Mouse (Mus musculus) liver, embryonic 15.5 days (tissue): ENCODE data around the gene Grb2. TPM values are rescaled to one million over a fixed set of nuclear protein-coding genes. Genes with fewer than 3 reads are reported as not detected.

Experiments
- ATAC-seq: fragments of 200-750 bp; cut with Nextera tagmentation; 2 replicates; pipeline ENCODE4 v1.8.0; 2017; ENCODE audit warnings: moderate number of reproducible peaks, mild to moderate bottlenecking, moderate library complexity; ENCODE audit not compliant: insufficient read depth
- H3K27ac ChIP-seq: fragments of 300-500 bp; sonication (generic); replicated peaks from 2 replicates; pipeline ENCODE4 v1.5.1; 2015; ENCODE audit warnings: mild to moderate bottlenecking, inconsistent platforms
- H3K27me3 ChIP-seq: fragments of 300-500 bp; sonication (generic); 2 replicates; pipeline ENCODE4 v1.6.1; 2015; ENCODE audit warnings: mild to moderate bottlenecking, inconsistent platforms
- H3K36me3 ChIP-seq: fragments of 300-500 bp; sonication (generic); replicated peaks from 2 replicates; pipeline ENCODE4 v1.6.1; 2015; ENCODE audit warnings: moderate library complexity, mild to moderate bottlenecking, inconsistent platforms
- H3K4me1 ChIP-seq: fragments of 300-500 bp; sonication (generic); replicated peaks from 2 replicates; pipeline ENCODE4 v1.6.1; 2015; ENCODE audit warnings: inconsistent platforms
- H3K4me2 ChIP-seq: fragments of 300-500 bp; sonication (generic); 2 replicates; pipeline ENCODE4 v1.6.1; 2015; ENCODE audit warnings: moderate library complexity, mild to moderate bottlenecking, inconsistent platforms
- H3K4me3 ChIP-seq: fragments of 300-500 bp; sonication (generic); replicated peaks from 2 replicates; pipeline ENCODE4 v1.5.1; 2015; ENCODE audit warnings: mild to moderate bottlenecking, inconsistent platforms
- H3K9ac ChIP-seq: fragments of 300-500 bp; sonication (generic); 2 replicates; pipeline ENCODE4 v1.6.1; 2015; ENCODE audit warnings: moderate library complexity, mild to moderate bottlenecking, inconsistent platforms
- H3K9me3 ChIP-seq: fragments of 300-500 bp; sonication (generic); replicated peaks from 2 replicates; pipeline ENCODE4 v1.6.1; 2016; ENCODE audit warnings: inconsistent platforms
- WGBS: fragments of 180-500 bp; shearing (Covaris S2); methylation state at CpG from one replicate; pipeline ENCODE4 v1.1.7; 2015; ENCODE audit warnings: mixed read lengths; ENCODE audit not compliant: insufficient replicate concordance; 5-methylcytosine and 5-hydroxymethylcytosine counted together
- polyA plus RNA-seq: library from polyadenylated mRNA; unstranded; fragments of >200 nt; fragmentation: Nextera tagmentation; extraction: Ambion mirVana; gene quantifications from 2 replicates; pipeline ENCODE4 v1.2.1, GENCODE M21; 2015

Grb2 gene
- polyA plus RNA-seq, 1 experiment from 2014 or later = 55.8 TPM

DNA sequence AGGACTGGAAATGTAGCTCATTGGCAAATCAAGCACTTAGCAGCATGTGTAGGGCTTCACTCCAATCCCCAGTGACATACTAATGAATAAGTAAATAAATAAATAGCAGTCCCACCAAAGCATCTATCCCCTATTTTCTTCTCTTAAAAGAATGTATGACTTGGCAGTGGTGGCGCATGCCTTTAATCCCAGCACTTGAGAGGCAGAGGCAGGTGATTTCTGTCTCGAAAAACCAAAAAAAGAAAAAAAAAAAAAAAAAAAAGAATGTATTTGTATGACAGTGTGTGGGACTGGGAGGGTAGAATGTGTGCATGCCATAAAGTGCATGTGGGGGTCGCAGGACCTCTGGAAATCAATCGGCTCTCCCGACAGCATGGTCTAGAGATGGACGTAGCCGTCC is 22.4 kb downstream of the Grb2 start:
- Histone ChIP-seq H3K36me3 (peaks cover 43% of the 10 kb centered on the region), H3K27ac (no peak overlapping the region), H3K9me3 (no peaks in the 10 kb centered on the region), H3K9ac (no peak overlapping the region), H3K4me3 (no peak overlapping the region), H3K4me1 (peaks cover 43% of the 10 kb centered on the region), H3K27me3 (no peaks in the 10 kb centered on the region), H3K4me2 (no peak overlapping the region)
- 67% methylated on average over 7 of the region's 7 CpGs for WGBS
- no peak for ATAC-seq

DNA sequence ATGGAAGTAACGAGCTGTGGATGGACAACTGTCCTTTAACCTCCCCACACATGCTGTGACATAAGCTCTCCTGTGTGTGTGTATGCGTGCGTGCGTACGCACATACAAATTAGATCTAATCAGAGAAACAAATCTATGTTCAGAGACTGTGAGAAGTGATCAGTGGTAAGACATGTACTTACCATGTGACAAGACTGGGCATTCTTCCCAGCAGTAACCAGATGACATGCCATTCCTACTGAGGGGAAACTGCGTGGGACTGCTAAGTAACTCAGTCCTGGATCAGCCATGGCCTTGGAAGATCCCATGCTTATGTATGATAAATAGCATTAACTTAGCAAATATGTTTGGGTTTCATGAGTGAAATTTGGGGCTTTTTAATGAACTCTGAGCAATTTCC is 23.5 kb downstream of the Grb2 start:
- ATAC-seq = no peak
- peaks cover 47% of the 10 kb centered on the region for H3K36me3 ChIP-seq

GRCm38 (mm10) chr11:115683326-115683725 is 25.1 kb downstream of the Grb2 start:
- peaks cover 46% of the 10 kb centered on the region for H3K36me3 ChIP-seq
- H3K9ac ChIP-seq = no peak overlapping the region
- no peaks in the 10 kb centered on the region for H3K9me3 ChIP-seq
- no peak for ATAC-seq
- H3K4me3 ChIP-seq = no peak overlapping the region
- peaks cover 37% of the 10 kb centered on the region for H3K4me1 ChIP-seq
- H3K27me3 ChIP-seq = no peaks in the 10 kb centered on the region
- H3K4me2 ChIP-seq = no peak overlapping the region
- no peak overlapping the region for H3K27ac ChIP-seq
- 91% methylated on average over 5 of the region's 5 CpGs for WGBS

More for the DNA sequence above, 23.5 kb downstream of the Grb2 start:
- no peaks in the 10 kb centered on the region for H3K9me3 ChIP-seq
- no peak overlapping the region for H3K4me2 ChIP-seq
- H3K4me3 ChIP-seq = no peak overlapping the region
- no peak overlapping the region for H3K9ac ChIP-seq
- H3K27me3 ChIP-seq = no peaks in the 10 kb centered on the region
- H3K4me1 ChIP-seq = peaks cover 37% of the 10 kb centered on the region
- 92% methylated on average over 6 of the region's 6 CpGs for WGBS
- no peak overlapping the region for H3K27ac ChIP-seq

GRCm38 (mm10) chr11:115682411-115682810 is 26.0 kb downstream of the Grb2 start:
- H3K4me3 ChIP-seq = no peak overlapping the region
- no peaks in the 10 kb centered on the region for H3K27me3 ChIP-seq
- no peak overlapping the region for H3K4me2 ChIP-seq
- H3K9me3 ChIP-seq = no peaks in the 10 kb centered on the region
- peaks cover 43% of the 10 kb centered on the region for H3K36me3 ChIP-seq
- no peak overlapping the region for H3K27ac ChIP-seq
- H3K9ac ChIP-seq = no peak overlapping the region
- H3K4me1 ChIP-seq = peaks cover 37% of the 10 kb centered on the region
- no peak for ATAC-seq
- WGBS = 71% methylated on average over 3 of the region's 3 CpGs

DNA sequence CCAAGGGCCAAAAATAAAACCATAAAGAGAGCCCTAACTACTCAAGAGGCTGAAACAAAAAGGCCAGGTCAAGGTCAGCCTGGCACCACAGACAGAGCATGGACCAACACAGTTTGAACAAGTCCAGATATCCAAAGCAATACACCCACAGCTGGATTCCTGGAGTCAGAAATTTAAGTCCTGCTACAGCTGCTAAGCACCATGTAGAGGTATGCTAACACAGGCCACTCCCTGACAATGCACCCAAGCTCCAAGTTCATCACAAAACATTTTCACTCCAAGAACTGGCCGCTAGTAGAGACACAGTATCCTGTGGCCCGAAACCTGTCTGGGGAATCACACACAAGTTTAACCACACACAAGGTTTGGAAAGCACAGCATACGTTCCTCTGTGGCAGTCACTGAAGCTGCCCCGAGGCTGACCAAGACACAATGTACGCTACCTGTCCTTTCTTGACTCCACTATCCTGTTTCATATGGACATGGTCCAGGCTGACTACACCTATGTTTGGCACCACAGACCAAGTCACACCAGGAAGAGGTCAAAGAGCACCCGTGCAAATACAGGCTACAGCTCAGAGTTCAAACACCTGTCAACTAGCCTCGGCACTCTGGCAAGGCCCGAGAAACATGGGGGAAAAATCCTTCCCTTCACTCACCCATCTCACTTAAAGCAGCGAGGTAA is 28.7 kb downstream of the Grb2 start:
- no peaks in the 10 kb centered on the region for H3K9me3 ChIP-seq
- no peak overlapping the region for H3K4me3 ChIP-seq
- 73% methylated on average over 9 of the region's 9 CpGs for WGBS
- H3K9ac ChIP-seq = no peak overlapping the region
- H3K36me3 ChIP-seq = peaks cover 43% of the 10 kb centered on the region
- no peaks in the 10 kb centered on the region for H3K27me3 ChIP-seq
- peak; percentile 57 for ATAC-seq
- H3K4me1 ChIP-seq = peaks cover 34% of the 10 kb centered on the region
- no peak overlapping the region for H3K4me2 ChIP-seq
- peak overlapping the region; percentile 43; the same call in 1 of the 2 replicates for H3K27ac ChIP-seq

DNA sequence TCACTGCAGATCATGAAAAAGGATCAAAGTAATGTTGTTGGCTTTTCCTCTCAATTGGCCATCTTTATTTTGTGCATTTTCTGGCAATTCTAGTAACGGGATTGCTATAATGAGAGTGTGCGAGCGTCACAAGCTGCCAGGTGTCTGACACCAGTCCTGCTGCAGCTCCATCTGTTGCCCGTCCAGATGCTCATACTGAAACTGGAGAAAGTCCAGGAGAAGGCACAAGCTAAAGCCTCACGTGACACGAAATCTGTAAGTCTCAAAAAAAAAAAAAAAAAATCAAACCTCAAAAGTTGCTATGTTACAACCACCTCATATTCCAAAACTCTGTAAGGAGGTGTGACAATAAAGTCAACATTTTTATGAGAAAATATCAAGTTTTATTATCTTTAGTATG is 29.5 kb downstream of the Grb2 start:
- Histone ChIP-seq H3K27me3 (no peaks in the 10 kb centered on the region), H3K4me2 (no peak overlapping the region), H3K36me3 (peaks cover 42% of the 10 kb centered on the region), H3K4me3 (no peak overlapping the region), H3K27ac (no peak overlapping the region), H3K9ac (no peak overlapping the region), H3K4me1 (peaks cover 40% of the 10 kb centered on the region), H3K9me3 (no peaks in the 10 kb centered on the region)
- no peak for ATAC-seq
- WGBS = 82% methylated on average over 6 of the region's 6 CpGs

DNA sequence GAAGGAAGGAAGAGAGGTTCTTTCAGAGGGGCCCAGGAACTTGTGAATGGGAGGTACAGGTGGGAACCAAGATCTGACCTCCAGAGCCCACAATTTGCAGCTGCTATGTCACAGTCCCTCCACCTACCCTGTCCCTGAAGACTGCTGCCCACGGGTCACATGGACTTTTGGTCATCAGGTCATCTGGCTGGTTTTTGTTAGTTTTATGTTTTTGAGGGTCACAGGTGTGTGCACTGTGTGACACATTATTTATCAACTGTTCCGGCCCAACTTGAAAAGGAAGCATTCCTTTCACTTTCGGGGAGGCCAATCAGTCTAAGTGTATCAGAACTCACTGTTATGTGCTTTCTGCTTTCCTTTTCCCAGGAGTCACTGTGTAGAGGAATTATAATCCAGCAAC is 30.9 kb downstream of the Grb2 start:
- 68% methylated on average over 3 of the region's 3 CpGs for WGBS
- H3K4me3 ChIP-seq = no peak overlapping the region
- peaks cover 29% of the 10 kb centered on the region for H3K36me3 ChIP-seq
- peaks cover 51% of the 10 kb centered on the region for H3K4me1 ChIP-seq
- H3K27me3 ChIP-seq = no peaks in the 10 kb centered on the region
- H3K4me2 ChIP-seq = no peak overlapping the region
- no peaks in the 10 kb centered on the region for H3K9me3 ChIP-seq
- ATAC-seq = no peak
- no peak overlapping the region for H3K9ac ChIP-seq
- no peak overlapping the region for H3K27ac ChIP-seq

DNA sequence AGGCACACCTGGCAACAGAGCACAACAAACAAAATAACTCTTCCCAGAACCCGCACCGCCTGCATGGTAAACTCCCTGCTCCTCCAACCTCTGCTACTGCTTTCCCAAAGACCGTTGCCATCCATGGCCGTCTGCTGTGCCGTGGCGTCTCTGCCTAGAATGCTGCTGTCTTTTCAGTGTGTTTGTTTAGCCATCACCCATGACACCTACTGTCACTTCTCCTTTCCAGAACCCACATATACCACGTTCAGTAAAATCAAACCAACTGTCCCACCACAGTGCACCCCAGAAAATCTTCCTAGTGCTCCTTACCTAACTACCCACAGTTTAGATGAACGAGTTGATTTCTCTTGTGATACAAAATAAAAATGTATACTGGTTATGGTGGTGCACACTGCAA is 31.7 kb downstream of the Grb2 start:
- Histone ChIP-seq H3K4me3 (no peak overlapping the region), H3K4me2 (no peak overlapping the region), H3K9ac (no peak overlapping the region), H3K27me3 (no peaks in the 10 kb centered on the region), H3K27ac (0 out of 2 replicates have a peak overlapping the region, but pooled peaks have one; percentile 19), H3K4me1 (peaks cover 57% of the 10 kb centered on the region), H3K9me3 (no peaks in the 10 kb centered on the region), H3K36me3 (peaks cover 22% of the 10 kb centered on the region)
- WGBS = 53% methylated on average over 8 of the region's 8 CpGs
- no peak for ATAC-seq

DNA sequence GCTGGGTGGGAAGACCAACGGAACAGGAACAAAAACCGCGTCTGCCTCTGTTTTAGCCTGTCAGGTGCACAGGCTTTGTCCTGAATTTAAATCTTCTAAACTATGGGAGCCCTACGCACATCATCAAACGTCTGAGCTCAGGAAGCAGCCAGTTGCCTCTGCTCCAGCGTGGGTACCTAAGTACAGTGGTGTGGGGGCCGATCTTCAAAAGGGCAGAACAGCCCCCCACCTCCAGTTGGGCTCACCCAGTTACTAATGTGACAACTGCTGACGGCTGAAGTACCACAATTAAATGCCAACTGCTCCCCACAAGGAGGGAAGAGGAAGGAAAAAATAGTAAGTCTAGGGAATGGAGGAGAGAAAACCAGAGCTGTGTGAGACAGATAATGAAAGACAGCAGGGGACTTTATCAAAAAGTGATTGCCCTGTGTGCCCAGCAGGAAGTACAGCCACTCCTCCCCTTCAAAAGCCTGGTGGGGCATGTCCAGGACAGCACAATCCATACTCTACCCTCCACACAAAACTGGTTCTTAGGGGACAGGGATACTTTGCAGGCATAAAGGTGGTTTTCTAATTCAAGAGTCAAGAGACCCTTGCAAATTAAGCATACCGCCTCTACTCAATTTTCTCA is 34.0 kb downstream of the Grb2 start:
- ATAC-seq = no peak
- no peak overlapping the region for H3K27ac ChIP-seq
- peaks cover 78% of the 10 kb centered on the region for H3K4me1 ChIP-seq
- H3K4me2 ChIP-seq = 0 out of 2 replicates have a peak overlapping the region, but pooled peaks have one; percentile 19
- 36% methylated on average over 9 of the region's 9 CpGs for WGBS
- no peak overlapping the region for H3K9ac ChIP-seq
- no peaks in the 10 kb centered on the region for H3K27me3 ChIP-seq
- H3K9me3 ChIP-seq = no peaks in the 10 kb centered on the region
- H3K36me3 ChIP-seq = peaks cover 15% of the 10 kb centered on the region
- H3K4me3 ChIP-seq = no peak overlapping the region

DNA sequence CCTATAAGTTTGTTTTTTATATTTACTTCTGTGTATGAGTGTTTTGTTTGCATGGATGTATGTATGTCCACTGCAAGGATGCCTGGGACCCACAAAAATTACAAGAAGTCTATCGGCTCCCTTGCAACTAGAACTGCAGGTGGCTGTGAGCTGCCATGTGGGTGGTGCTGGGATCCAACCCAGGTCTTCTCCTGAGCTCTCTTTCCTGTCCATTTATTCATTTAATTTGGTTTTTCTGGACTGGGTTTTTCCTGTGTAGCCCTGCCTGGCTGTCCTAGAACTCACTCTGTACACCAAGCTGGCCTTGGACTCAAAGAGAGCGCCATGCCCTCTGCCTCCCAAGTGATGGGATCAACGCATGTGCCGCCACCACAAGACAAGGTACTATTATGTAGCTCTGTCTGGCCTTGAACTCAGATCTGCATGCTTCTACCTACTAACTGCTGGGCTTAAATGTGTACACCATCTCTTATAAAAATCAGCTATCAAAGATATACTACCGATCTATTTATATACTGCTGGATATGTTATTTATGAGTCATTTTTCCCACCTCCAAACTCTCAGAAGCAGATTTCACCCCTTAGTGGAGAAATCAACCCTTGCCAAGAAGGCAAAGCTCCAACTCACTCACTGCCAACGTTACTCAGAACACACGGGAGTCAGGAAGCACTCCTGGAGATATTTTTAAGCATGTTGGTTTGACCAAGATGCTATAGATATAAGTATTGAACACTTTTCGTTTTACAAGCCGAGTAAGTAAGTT is 34.7 kb downstream of the Grb2 start:
- Histone ChIP-seq H3K4me3 (no peak overlapping the region), H3K4me2 (0 out of 2 replicates have a peak overlapping the region, but pooled peaks have one; percentile 19), H3K36me3 (peaks cover 13% of the 10 kb centered on the region), H3K4me1 (peaks cover 78% of the 10 kb centered on the region), H3K9ac (no peak overlapping the region), H3K9me3 (no peaks in the 10 kb centered on the region), H3K27ac (no peak overlapping the region), H3K27me3 (no peaks in the 10 kb centered on the region)
- no peak for ATAC-seq
- WGBS = 55% methylated on average over 9 of the region's 9 CpGs
